Mouse (Mus musculus): ENCODE measurements around the gene Mcm3ap. TPM values are rescaled to one million over a fixed set of nuclear protein-coding genes. Genes with fewer than 3 reads are reported as not detected.

Gene Mcm3ap
- polyA plus RNA-seq, 1 experiment from 2014 or later: 78.7 TPM

DNA sequence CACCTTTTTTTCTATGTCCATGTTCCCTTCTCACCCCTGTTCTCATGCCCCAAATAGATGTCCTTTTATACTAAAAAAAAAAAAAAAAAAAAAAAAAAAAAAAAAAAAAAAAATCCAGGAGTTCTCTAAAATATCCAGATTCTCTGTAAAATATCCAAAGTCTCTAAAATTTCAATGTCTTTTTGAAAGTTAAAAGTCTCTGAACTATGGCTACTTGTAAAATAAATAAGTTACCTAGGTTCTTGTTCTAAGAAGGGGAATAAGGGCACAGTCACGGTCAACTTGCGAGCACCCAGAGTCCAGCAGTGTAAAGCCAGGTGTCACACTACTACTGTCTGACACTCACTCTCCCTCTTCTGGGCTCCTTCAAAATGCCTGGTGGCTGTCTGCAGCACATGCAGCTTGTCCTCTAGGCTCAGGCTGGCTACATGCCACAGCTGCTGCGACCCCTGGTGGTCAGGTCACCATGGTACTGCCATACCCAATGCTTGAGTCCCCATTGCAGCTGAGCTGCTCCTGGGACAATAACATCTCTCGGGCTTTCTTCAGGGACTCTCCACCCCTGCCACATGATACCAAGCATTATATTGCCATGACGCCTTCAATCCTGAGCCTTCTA is 44.3 kb downstream of the Mcm3ap start:
- H3K36me3 ChIP-seq: peaks cover 95% of the 10 kb centered on the region
- H3K9me3 ChIP-seq (replicated peaks): no peaks in the 10 kb centered on the region
- peak; percentile 86 for DNase-seq (ENCODE audit: low spot score)
- no peaks in the 10 kb centered on the region for H3K27me3 ChIP-seq (ENCODE audit: low read depth, poor library complexity, severe bottlenecking)
- no peak overlapping the region for H3K4me3 ChIP-seq
- WGBS: 48% methylated on average over 5 of the region's 5 CpGs
- H3K4me1 ChIP-seq: no peaks in the 10 kb centered on the region
- H3K27ac ChIP-seq: no peak overlapping the region

- Histone ChIP-seq H3K9me3 (replicated peaks) (no peaks in the 10 kb centered on the region), H3K4me3 (peak overlapping the region; percentile 64), H3K4me1 (peaks cover 18% of the 10 kb centered on the region), H3K27me3 (ENCODE audit: low read depth, poor library complexity, severe bottlenecking) (no peaks in the 10 kb centered on the region), H3K36me3 (peaks cover 29% of the 10 kb centered on the region), H3K27ac (peak overlapping the region; percentile 80)
- 3% methylated on average over 11 of the region's 11 CpGs for WGBS
- DNase-seq (ENCODE audit: low spot score): no peak
These were observed 62.2 kb downstream of the Mcm3ap start for GRCm38 (mm10) chr10:76530922-76531321.

- Histone ChIP-seq H3K27ac (peak within 1 kb of the TSS; percentile 80), H3K27me3 (ENCODE audit: low read depth, poor library complexity, severe bottlenecking) (no peaks in the 10 kb centered on the region), H3K4me3 (peak within 1 kb of the TSS; percentile 64), H3K4me1 (peaks cover 18% of the 10 kb centered on the region), H3K9me3 (replicated peaks) (no peaks in the 10 kb centered on the region), H3K36me3 (peaks cover 34% of the 10 kb centered on the region)
- peak; percentile 98 for DNase-seq (ENCODE audit: low spot score)
- WGBS: under 1% methylated on average over 37 of the region's 37 CpGs
These were observed 62.6 kb downstream of the Mcm3ap start, which contains the start of gene Lss for GRCm38 (mm10) chr10:76531375-76531774. Lss (plus strand) TSS chr10:76531588.

GRCm38 (mm10) chr10:76531828-76532227 is 63.1 kb downstream of the Mcm3ap start:
- Histone ChIP-seq H3K36me3 (peaks cover 39% of the 10 kb centered on the region), H3K27ac (peak overlapping the region; percentile 80), H3K4me3 (peak overlapping the region; percentile 64), H3K9me3 (replicated peaks) (no peaks in the 10 kb centered on the region), H3K27me3 (ENCODE audit: low read depth, poor library complexity, severe bottlenecking) (no peaks in the 10 kb centered on the region), H3K4me1 (peaks cover 18% of the 10 kb centered on the region)
- DNase-seq (ENCODE audit: low spot score): no peak
- WGBS: 2% methylated on average over 14 of the region's 14 CpGs

- Histone ChIP-seq H3K27me3 (ENCODE audit: low read depth, poor library complexity, severe bottlenecking) (no peaks in the 10 kb centered on the region), H3K36me3 (peaks cover 76% of the 10 kb centered on the region), H3K4me1 (peaks cover 18% of the 10 kb centered on the region), H3K27ac (no peak overlapping the region), H3K4me3 (no peak overlapping the region), H3K9me3 (replicated peaks) (no peaks in the 10 kb centered on the region)
- 95% methylated on average over 7 of the region's 7 CpGs for WGBS
- no peak for DNase-seq (ENCODE audit: low spot score)
These were observed 66.8 kb downstream of the Mcm3ap start for GRCm38 (mm10) chr10:76535526-76535925.

DNA sequence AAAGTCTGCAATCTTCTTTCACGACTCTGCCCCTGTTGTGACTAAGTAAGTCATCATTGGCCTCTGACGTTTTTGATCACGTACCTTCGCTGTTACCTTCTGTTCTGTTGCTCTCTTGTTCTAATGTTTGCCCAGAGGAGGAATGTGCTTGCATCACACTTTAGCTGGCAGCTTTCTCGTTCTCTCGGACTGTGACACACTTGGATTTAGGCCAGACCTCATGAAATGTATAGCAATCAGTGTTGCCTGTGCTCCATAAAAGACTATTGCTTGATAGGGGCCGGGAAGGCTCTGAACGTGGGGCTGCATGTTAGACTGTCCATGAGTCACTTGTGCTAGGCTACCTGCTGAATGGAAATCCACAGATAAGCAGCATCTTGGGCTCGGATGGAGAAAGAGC is 68.9 kb downstream of the Mcm3ap start:
- Histone ChIP-seq H3K4me1 (peaks cover 4% of the 10 kb centered on the region; the same call in 1 of the 2 replicates), H3K9me3 (replicated peaks) (no peaks in the 10 kb centered on the region), H3K27ac (no peak overlapping the region), H3K4me3 (no peak overlapping the region), H3K36me3 (peaks cover 94% of the 10 kb centered on the region), H3K27me3 (ENCODE audit: low read depth, poor library complexity, severe bottlenecking) (no peaks in the 10 kb centered on the region)
- WGBS: 88% methylated on average over 9 of the region's 9 CpGs
- DNase-seq (ENCODE audit: low spot score): no peak

DNA sequence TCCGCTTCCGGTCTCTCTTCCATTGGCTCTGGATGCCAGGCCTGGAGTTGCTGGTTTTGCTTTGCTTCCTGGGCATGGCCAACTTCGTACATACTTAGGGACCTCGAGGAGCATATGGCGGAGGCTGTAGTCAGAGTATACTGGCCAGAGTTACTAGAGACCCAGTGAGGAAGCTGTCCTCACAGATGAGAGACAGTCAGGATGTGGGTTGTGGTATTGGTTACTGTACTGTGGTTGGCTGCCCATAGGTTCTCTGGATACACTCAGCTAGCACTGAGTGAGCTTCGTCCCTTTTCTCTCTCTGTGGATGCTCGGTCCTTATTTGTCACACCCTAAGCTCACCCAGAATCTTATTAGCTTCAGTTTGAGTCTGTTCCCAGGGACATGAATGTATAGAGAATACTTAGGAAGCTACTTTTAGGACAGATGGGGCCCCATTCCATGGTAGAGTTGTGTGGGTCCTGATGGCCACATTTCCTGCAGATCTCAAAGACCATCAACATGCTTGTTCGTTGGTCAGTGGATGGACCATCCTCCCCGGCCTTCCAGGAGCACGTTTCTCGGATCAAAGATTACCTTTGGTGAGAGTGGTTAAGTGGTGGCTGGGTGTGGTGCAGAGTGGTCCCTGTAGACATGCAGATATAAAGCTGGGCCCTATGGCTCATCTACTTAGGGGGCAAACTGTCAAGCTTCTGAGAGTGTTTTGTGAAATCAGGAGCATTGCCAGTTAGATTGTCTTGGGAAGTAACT is 72.8 kb downstream of the Mcm3ap start:
- 96% methylated on average over 11 of the region's 11 CpGs for WGBS
- no peak overlapping the region for H3K4me3 ChIP-seq
- no peaks in the 10 kb centered on the region for H3K9me3 ChIP-seq (replicated peaks)
- no peaks in the 10 kb centered on the region for H3K4me1 ChIP-seq
- DNase-seq (ENCODE audit: low spot score): no peak
- H3K27ac ChIP-seq: no peak overlapping the region
- H3K36me3 ChIP-seq: peaks cover 100% of the 10 kb centered on the region
- no peaks in the 10 kb centered on the region for H3K27me3 ChIP-seq (ENCODE audit: low read depth, poor library complexity, severe bottlenecking)

DNA sequence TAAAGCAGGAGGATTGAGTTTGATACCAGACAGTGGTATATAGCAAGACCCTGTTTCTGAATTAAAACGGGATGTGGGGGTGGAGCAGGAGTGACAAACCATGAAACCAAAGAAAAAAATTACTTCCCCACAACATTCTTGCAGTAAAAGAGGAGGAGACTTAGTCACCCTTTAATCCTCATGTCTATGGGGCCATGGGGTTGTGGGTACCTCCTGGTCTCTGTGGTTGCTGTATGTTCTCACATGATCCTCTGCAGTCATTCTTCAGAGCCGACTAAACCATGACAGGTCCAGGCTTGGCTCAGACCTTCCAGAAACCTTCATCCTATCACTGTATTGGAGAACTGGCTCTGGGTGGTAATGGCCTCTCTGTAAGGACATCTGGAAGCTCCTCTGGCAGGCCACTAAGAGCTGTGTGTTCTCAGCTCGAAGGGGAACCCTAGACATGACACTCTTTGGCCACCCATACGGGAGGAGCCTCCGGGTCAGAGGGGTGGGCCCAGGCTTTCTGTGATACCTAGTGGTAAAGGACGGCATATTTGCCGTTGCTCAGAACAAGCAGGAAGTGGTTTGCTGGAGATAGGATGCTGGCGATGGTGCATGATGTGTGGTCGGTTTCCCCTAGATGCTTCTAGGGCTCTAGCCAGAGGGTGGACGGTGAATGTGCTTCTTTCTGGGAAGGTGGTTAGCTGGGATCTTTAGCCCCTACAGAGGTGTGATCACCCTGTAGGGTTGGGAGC is 74.1 kb downstream of the Mcm3ap start:
- H3K9me3 ChIP-seq (replicated peaks): no peaks in the 10 kb centered on the region
- H3K4me1 ChIP-seq: no peaks in the 10 kb centered on the region
- peaks cover 100% of the 10 kb centered on the region for H3K36me3 ChIP-seq
- no peak overlapping the region for H3K27ac ChIP-seq
- no peaks in the 10 kb centered on the region for H3K27me3 ChIP-seq (ENCODE audit: low read depth, poor library complexity, severe bottlenecking)
- no peak for DNase-seq (ENCODE audit: low spot score)
- whole genome bisulfite sequencing: 87% methylated on average over 10 of the region's 10 CpGs
- H3K4me3 ChIP-seq: no peak overlapping the region

GRCm38 (mm10) chr10:76546566-76546965 is 77.8 kb downstream of the Mcm3ap start:
- no peaks in the 10 kb centered on the region for H3K9me3 ChIP-seq (replicated peaks)
- no peaks in the 10 kb centered on the region for H3K27me3 ChIP-seq (ENCODE audit: low read depth, poor library complexity, severe bottlenecking)
- no peak overlapping the region for H3K4me3 ChIP-seq
- 96% methylated on average over 8 of the region's 8 CpGs for WGBS
- no peak for DNase-seq (ENCODE audit: low spot score)
- peaks cover 100% of the 10 kb centered on the region for H3K36me3 ChIP-seq
- H3K4me1 ChIP-seq: no peaks in the 10 kb centered on the region
- H3K27ac ChIP-seq: no peak overlapping the region

DNA sequence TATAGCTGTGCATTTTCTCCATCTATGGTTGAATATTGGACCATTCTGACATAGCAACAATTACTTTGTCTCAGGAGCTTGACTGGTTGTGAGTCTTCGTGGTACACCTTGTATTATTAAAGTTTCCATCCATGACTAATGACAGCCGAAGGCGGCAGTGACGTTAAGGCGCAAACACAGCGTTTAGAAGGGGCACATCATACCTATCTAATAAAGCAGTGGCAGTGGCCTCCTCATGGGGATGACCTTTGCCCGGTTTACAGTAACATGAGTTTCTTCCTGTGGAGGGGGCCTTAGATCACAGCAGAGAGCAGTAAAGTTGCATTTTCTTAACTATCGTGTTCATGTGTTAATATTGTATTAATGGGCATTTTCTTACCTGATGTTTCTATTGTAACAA is 79.5 kb downstream of the Mcm3ap start:
- no peak for DNase-seq (ENCODE audit: low spot score)
- peaks cover 100% of the 10 kb centered on the region for H3K36me3 ChIP-seq
- 93% methylated on average over 8 of the region's 8 CpGs for WGBS

DNA sequence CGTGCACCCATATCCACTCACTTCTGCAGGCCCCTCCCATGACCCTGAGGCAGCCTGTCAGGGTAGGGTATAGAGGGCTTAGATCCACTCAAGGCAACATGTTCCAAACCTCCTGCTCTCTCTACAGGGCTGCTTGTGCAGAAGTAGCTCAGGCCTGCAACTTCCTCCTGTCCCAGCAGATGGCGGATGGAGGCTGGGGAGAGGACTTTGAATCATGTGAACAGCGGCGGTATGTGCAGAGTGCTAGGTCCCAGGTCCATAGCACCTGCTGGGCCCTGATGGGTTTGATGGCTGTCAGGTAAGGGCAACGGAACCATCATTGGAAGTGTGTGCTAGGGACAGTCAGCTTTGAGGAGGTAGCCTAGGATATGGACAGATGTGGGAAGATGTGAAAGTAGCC is 81.7 kb downstream of the Mcm3ap start:
- Histone ChIP-seq H3K27ac (no peak overlapping the region), H3K36me3 (peaks cover 97% of the 10 kb centered on the region), H3K9me3 (replicated peaks) (no peaks in the 10 kb centered on the region), H3K27me3 (ENCODE audit: low read depth, poor library complexity, severe bottlenecking) (no peaks in the 10 kb centered on the region), H3K4me1 (no peaks in the 10 kb centered on the region), H3K4me3 (no peak overlapping the region)
- 90% methylated on average over 5 of the region's 5 CpGs for WGBS
- DNase-seq (ENCODE audit: low spot score): no peak

More for the DNA sequence above, 79.5 kb downstream of the Mcm3ap start:
- Histone ChIP-seq H3K4me1 (no peaks in the 10 kb centered on the region), H3K4me3 (no peak overlapping the region), H3K27ac (no peak overlapping the region), H3K27me3 (ENCODE audit: low read depth, poor library complexity, severe bottlenecking) (no peaks in the 10 kb centered on the region), H3K9me3 (replicated peaks) (no peaks in the 10 kb centered on the region)

GRCm38 (mm10) chr10:76551556-76551955 is 82.8 kb downstream of the Mcm3ap start:
- 89% methylated on average over 3 of the region's 3 CpGs for WGBS
- no peak overlapping the region for H3K4me3 ChIP-seq

DNA sequence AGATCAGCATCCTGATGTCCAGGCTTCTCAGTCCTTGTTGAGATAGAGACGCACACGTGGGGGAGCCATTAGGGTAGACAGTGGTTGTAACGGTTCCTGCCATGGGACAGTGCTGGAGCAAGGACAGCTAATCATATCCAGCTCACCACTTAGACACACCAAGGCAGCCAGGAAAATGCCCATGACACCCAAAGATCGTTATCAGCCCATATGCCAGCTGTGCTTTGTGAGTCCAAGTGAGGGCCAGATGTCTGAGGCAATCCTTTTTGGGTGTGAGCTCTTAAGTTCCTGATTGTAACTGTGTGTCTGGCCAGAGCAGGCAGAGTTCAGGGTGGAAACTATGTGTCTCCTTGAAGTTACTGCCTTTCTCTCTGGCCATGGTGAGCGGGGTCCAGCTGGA is 85.3 kb downstream of the Mcm3ap start:
- Histone ChIP-seq H3K4me3 (no peak overlapping the region), H3K27ac (no peak overlapping the region), H3K27me3 (ENCODE audit: low read depth, poor library complexity, severe bottlenecking) (no peaks in the 10 kb centered on the region), H3K36me3 (peaks cover 64% of the 10 kb centered on the region), H3K9me3 (replicated peaks) (no peaks in the 10 kb centered on the region), H3K4me1 (no peaks in the 10 kb centered on the region)
- DNase-seq (ENCODE audit: low spot score): no peak
- WGBS: 88% methylated on average over 5 of the region's 5 CpGs

More at GRCm38 (mm10) chr10:76551556-76551955, 82.8 kb downstream of the Mcm3ap start:
- Histone ChIP-seq H3K36me3 (peaks cover 89% of the 10 kb centered on the region), H3K4me1 (no peaks in the 10 kb centered on the region), H3K27me3 (ENCODE audit: low read depth, poor library complexity, severe bottlenecking) (no peaks in the 10 kb centered on the region), H3K9me3 (replicated peaks) (no peaks in the 10 kb centered on the region), H3K27ac (no peak overlapping the region)
- no peak for DNase-seq (ENCODE audit: low spot score)

All from limb, embryonic 10.5 days (tissue).